Mouse (Mus musculus) MEL (cell line): ENCODE results near the gene Ovch2.

Source experiments
- CHD2 ChIP-seq: IDR thresholded peaks from 2 replicates; pipeline ENCODE4 v1.6.1; 2011; ENCODE audit warnings: low read length, improper control_type of control experiment
- CTCF ChIP-seq, 3 experiments: IDR thresholded peaks in 2 of 3; conservative IDR thresholded peaks in 1 of 3; 2 replicates each; pipeline ENCODE4 v1.5.1; 2011 to 2012; ENCODE audit warnings: low read length in 3 of 3, low read depth in 2 of 3, mild to moderate bottlenecking in 2 of 3, improper control_type of control experiment in 1 of 3, inconsistent platforms in 1 of 3, mixed read lengths in 1 of 3, moderate library complexity in 1 of 3; ENCODE audit not compliant: control insufficient read depth in 1 of 3, insufficient read depth in 1 of 3, poor library complexity in 1 of 3, severe bottlenecking in 1 of 3
- EP300 ChIP-seq, 2 experiments: IDR thresholded peaks; 2 replicates each; pipeline ENCODE4 v1.6.1; 2011; ENCODE audit warnings: improper control_type of control experiment in 2 of 2, low read length in 2 of 2, low read depth in 1 of 2, mild to moderate bottlenecking in 1 of 2
- GATA1 ChIP-seq: IDR thresholded peaks from 2 replicates; pipeline ENCODE4 v1.6.1; 2011; ENCODE audit warnings: low read depth, low read length, improper control_type of control experiment
- KAT2A ChIP-seq: conservative IDR thresholded peaks from 2 replicates; pipeline ENCODE4 v1.6.1; 2012; ENCODE audit warnings: low read depth, low read length, improper control_type of control experiment, inconsistent platforms
- MYB ChIP-seq: IDR thresholded peaks from 2 replicates; pipeline ENCODE4 v1.6.1; 2011; ENCODE audit warnings: mild to moderate bottlenecking, low read depth, low read length, improper control_type of control experiment
- POLR2A ChIP-seq, 2 experiments: IDR thresholded peaks; 2 replicates each; pipeline ENCODE4 v1.6.1; 2011 to 2012; ENCODE audit warnings: low read length in 2 of 2, mild to moderate bottlenecking in 2 of 2, control low read depth in 1 of 2, improper control_type of control experiment in 1 of 2, low read depth in 1 of 2, moderate library complexity in 1 of 2; ENCODE audit not compliant: control insufficient read depth in 1 of 2, insufficient read depth in 1 of 2, poor library complexity in 1 of 2
- POLR2AphosphoS5 ChIP-seq: IDR thresholded peaks from 2 replicates; pipeline ENCODE4 v1.6.1; 2012; ENCODE audit warnings: low read depth, borderline replicate concordance, mild to moderate bottlenecking, inconsistent platforms, low read length, moderate library complexity, mixed read lengths
- RCOR1 ChIP-seq: IDR thresholded peaks from 2 replicates; pipeline ENCODE4 v1.6.1; 2012; ENCODE audit warnings: low read depth, mild to moderate bottlenecking, inconsistent platforms, low read length, improper control_type of control experiment
- SIN3A ChIP-seq: IDR thresholded peaks from 2 replicates; pipeline ENCODE4 v1.6.1; 2012; ENCODE audit warnings: low read length, improper control_type of control experiment, inconsistent platforms
- TCF12 ChIP-seq: IDR thresholded peaks from 2 replicates; pipeline ENCODE4 v1.6.1; 2014; ENCODE audit warnings: low read depth, mild to moderate bottlenecking, inconsistent platforms, low read length, improper control_type of control experiment, moderate library complexity
- USF2 ChIP-seq, 2 experiments: IDR thresholded peaks; 2 replicates each; pipeline ENCODE4 v1.6.1; 2011 to 2012; ENCODE audit warnings: improper control_type of control experiment in 2 of 2, low read length in 2 of 2, borderline replicate concordance in 1 of 2, inconsistent platforms in 1 of 2, low read depth in 1 of 2, mild to moderate bottlenecking in 1 of 2; ENCODE audit not compliant: insufficient read depth in 1 of 2
- ZC3H11A ChIP-seq: IDR thresholded peaks from 2 replicates; pipeline ENCODE4 v1.6.1; 2012; ENCODE audit warnings: low read depth, mild to moderate bottlenecking, inconsistent platforms, low read length, improper control_type of control experiment

DNA sequence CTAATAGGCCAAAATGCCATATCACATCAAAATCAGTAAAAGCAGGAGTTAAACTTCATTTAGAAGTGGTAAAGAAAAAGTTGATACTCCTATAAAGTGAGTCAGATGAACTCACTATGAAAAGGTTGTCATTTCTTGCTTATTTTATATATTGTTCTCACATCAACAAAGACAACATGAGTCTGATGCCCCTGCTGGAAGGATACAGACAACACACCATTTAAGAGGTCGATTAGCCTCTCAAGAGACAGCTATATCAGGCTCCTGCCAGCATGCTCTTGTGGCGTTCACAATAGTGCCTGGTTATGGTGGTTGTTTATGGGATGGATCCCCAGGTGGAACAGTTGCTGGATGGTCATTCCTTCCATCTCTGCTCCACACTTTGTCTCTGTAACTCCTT, 67.8 kb downstream of the Ovch2 start:
- TF ChIP-seq RCOR1 (no peak), POLR2A (IDR thresholded peaks at IDR 0.05; ENCODE audit: control insufficient read depth in 1 of 2, insufficient read depth in 1 of 2, low read depth in 1 of 2, low read length in 2 of 2, poor library complexity in 1 of 2) (no peak), TCF12 (no peak), SIN3A (no peak), CHD2 (no peak), KAT2A (no peak), CTCF (IDR thresholded peaks at IDR 0.05 in 2 of 3, conservative IDR thresholded peaks at IDR 0.05 in 1 of 3; ENCODE audit: control insufficient read depth in 1 of 3, insufficient read depth in 1 of 3, low read depth in 2 of 3, low read length in 3 of 3, poor library complexity in 1 of 3, severe bottlenecking in 1 of 3) (no peak), GATA1 (no peak), POLR2AphosphoS5 (no peak), USF2 (IDR thresholded peaks at IDR 0.05; ENCODE audit: borderline replicate concordance in 1 of 2, insufficient read depth in 1 of 2, low read depth in 1 of 2, low read length in 2 of 2) (no peak), ZC3H11A (no peak), EP300 (IDR thresholded peaks at IDR 0.05; ENCODE audit: low read depth in 1 of 2, low read length in 2 of 2) (no peak), MYB (no peak)
